Mouse (Mus musculus): ENCODE data around the gene Acp6.

DNA sequence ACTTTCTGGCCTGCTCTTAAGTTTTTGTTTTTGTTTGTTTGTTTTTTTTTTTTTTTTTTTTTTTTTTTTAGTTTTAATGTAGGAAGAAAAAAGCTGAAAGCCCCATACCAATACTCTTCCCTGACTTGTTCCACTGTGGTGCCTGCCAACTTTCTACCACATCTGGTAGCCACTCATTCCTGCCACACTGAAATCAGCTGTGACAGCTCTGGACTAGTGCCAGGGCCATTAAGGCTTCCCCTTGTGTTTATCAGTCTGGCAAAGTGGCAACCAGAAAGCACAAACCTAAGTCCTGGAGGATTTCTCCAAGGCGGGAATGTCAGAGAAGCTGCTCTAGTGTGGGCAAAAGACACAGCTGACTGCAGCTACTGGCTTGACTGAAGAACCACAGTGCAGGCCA, 55.9 kb downstream of the Acp6 start:
- TF ChIP-seq USF1 (IDR thresholded peaks at IDR 0.05; ENCODE audit: low read depth), result no peak
- TF ChIP-seq SRF (IDR thresholded peaks at IDR 0.05; ENCODE audit: control insufficient read depth, insufficient read length, low read depth), result no peak
- no peak for TF ChIP-seq TCF12 (IDR thresholded peaks at IDR 0.05; ENCODE audit: insufficient read depth, poor library complexity, severe bottlenecking)
- TF ChIP-seq REST (IDR thresholded peaks at IDR 0.05; ENCODE audit: insufficient read depth, insufficient read length), result no peak
- TF ChIP-seq MAX (IDR thresholded peaks at IDR 0.05; ENCODE audit: low read depth), result no peak
- no peak for TF ChIP-seq E2F4 (IDR thresholded peaks at IDR 0.05; ENCODE audit: insufficient read depth)

All from myocyte (in vitro differentiated cells).